Mouse (Mus musculus): ENCODE results near the gene Cyp39a1.
A peak's percentile ranks its signal among the peaks of the same experiment; 100 is the strongest.

Gene Cyp39a1

GRCm38 (mm10) chr17:43758607-43759259 is 91.5 kb downstream of the Cyp39a1 start:
- DNase-seq (ENCODE audit: low read depth, low spot score) = peak; percentile 82

- no peak for DNase-seq (ENCODE audit: low read depth, low spot score)
Measured at GRCm38 (mm10) chr17:43784531-43784930, 117.3 kb downstream of the Cyp39a1 start.

GRCm38 (mm10) chr17:43788222-43788621 is 121.0 kb downstream of the Cyp39a1 start:
- DNase-seq (ENCODE audit: low read depth, low spot score) = no peak

GRCm38 (mm10) chr17:43789376-43789775 is 122.2 kb downstream of the Cyp39a1 start:
- no peak for DNase-seq (ENCODE audit: low read depth, low spot score)

GRCm38 (mm10) chr17:43791751-43792150 is 124.5 kb downstream of the Cyp39a1 start:
- no peak for DNase-seq (ENCODE audit: low read depth, low spot score)

DNA sequence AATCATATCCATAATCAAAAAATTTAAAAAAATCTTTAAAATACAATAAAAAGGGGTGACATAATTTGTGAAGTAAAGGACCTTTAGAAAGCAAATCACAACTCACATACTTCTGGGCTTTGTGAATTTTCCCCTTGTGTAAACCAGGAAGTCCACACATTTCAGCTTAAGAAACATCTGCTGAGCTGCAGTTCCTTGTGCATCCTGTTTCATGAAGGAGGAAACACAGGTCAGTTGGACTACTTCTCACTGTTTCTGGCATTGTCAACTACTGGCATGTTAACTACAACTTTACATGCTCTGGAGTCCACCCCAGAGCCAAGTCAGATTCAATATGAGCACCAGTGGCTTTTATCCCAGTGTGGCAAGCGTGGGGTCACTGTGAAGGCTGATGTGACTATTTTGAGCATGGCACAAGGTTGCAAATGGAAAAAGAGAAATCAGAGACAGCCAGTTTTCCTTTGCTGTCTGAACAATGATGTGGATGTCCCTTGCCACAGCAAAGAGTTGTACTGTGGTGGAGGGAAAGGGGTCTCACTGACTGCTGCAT is 127.6 kb downstream of the Cyp39a1 start:
- no peak for DNase-seq (ENCODE audit: low read depth, low spot score)

Data from R1 (cell line).